Mouse (Mus musculus): ENCODE results near the gene Celf5.
A peak's percentile ranks its signal among the peaks of the same experiment; 100 is the strongest.

Gene Celf5

DNA sequence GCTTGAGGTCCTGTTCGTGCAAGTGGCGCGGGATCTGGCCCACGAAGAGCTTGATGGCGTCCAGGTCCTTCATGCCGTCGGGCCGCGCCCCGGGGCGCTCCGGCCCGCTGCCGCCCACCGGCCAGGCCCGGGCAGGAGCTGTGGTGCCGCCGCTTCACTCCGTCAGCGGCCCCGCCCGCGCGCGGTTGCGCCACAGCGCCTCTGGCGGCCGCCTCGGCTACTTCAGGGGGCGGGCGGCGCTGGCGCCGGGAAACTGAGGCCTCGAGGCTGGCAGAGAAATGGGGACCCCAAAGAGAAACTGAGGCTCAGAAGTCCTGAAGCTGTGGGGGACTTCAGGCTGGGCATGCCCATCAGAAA is at the start of gene Celf5:
Celf5 (minus strand) TSS at position 177 of the 357 bp plus-strand sequence.
- no peak for DNase-seq (ENCODE audit: low read depth, low spot score)

- peak; percentile 63 for DNase-seq (ENCODE audit: low read depth, low spot score)
Observed at GRCm38 (mm10) chr10:81526779-81527178, 44.3 kb upstream of the Celf5 start.

- DNase-seq (ENCODE audit: low read depth, low spot score): no peak
Observed at GRCm38 (mm10) chr10:81525017-81525694, 42.6 kb upstream of the Celf5 start.

DNA sequence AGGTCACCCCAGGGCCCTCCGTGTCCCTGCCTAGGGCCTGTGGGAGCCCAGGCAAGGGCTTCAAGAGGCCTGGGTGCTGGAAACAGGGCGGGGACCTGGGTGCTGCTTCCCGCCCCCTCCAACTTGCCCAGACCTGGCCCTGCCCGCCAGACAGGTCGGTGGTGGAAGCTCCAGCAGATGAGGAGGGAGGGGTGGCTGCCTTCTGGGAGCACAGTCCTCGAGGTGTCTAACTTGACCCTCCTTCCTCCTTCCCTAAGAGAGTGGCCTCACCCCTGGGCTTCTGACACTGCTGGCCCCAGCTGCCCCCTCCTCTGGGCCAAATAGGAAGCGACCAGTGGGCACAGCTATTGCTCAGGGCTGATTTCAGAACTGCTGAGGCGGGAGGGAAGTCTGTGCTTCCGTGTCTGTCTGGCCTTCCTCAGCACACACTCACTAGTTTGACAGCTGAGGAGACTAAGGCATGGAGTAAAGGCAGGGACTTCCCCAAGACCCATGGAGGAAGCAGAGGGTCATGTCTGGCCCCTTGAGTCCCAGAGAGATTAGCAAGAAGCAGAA is 41.6 kb upstream of the Celf5 start, which contains the start of gene Gna15:
Gna15 (minus strand) TSS at position 175 of the 555 bp plus-strand sequence.
- no peak for DNase-seq (ENCODE audit: low read depth, low spot score)

DNA sequence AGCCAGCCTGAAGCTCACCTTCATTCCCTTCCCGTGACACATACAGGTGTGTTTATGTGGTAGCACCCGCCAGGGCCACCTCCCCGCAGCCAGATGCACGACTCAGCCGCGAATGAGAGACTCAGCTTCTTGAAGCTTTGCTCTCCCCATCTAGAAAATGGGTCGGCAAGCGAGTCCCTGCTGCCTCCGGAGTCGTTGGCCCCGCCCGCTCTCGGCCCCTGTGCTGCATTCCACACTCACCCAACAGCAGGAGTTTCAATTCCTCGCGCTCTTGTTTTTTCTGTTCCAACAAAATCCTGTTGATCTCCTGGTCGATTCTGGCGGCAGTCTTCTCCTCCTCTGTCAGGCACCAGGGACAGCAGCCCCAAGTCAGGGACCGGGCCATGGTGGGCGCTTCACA is 41.1 kb upstream of the Celf5 start:
- DNase-seq (ENCODE audit: low read depth, low spot score): no peak

- DNase-seq (ENCODE audit: low read depth, low spot score): no peak
Observed at GRCm38 (mm10) chr10:81523142-81523541, 40.6 kb upstream of the Celf5 start.

DNA sequence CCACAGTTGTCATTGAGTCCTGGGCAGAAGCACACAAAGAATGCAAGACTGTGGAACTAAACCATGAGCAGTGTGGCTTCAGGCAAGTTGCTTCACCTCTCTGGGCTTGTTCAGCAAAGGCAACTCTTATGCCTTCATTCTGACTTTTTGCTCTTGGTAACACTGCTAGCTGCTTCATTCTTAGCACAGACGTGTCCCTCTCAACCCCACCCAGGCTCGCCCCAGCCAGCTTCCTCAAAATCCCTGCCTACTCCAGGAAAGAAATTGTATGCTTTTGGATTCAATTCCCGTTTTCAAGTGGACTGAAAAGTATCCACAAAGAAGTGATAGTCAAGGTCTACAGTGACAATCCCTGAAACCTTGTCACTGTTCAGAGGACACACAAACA is 37.5 kb upstream of the Celf5 start:
- DNase-seq (ENCODE audit: low read depth, low spot score): no peak

- DNase-seq (ENCODE audit: low read depth, low spot score): no peak
Observed at GRCm38 (mm10) chr10:81519227-81519977, 36.9 kb upstream of the Celf5 start.

- DNase-seq (ENCODE audit: low read depth, low spot score): no peak
Observed at GRCm38 (mm10) chr10:81518546-81518945, 36.0 kb upstream of the Celf5 start.

GRCm38 (mm10) chr10:81517227-81517626 is 34.7 kb upstream of the Celf5 start:
- no peak for DNase-seq (ENCODE audit: low read depth, low spot score)

DNA sequence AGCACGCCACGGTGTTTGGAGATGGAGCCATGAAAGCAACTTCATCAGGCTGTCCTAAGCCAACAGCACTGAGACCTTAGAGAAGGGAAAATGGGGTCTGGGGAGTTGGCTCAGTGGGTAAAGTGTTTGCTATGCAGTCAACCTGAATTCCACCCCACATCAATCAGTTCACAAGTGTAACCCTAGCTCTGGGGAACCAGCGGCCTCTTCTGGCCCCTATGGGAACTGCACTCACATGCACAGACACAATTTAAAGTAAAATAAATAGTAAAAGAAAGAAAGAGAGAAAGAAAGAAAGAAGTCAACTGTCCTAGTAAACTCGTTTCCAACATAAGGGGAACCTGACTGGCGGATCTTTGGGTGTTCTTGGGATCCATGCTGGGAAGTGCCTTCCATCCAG is 31.3 kb upstream of the Celf5 start:
- no peak for DNase-seq (ENCODE audit: low read depth, low spot score)

DNA sequence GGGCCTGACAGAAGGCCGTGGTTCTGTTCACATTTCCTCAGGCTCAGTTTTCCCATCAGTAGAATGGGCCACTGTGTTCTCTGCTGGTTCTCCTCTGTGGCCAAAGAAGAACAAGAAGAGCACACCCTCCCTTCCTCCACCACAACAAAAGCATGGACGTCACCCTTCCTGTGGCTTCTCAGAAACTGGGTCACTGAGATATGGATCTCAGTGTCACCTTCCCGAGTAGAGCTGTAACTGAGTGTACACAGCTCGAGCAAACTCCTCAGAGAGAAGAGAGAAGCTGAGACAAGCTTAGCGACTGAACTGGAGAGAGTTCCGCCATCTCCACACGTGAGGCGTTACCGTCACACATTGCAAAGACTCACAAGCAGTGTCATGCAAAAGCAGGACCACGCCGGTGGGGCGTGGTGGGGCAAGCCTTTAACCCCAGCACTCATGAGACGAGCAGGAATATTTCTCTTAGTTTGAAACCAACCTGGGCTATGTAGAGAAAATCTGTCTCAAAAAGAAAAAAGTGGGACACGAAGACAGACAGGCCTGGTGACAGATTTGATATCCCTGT is 27.8 kb upstream of the Celf5 start:
- DNase-seq (ENCODE audit: low read depth, low spot score): no peak

DNA sequence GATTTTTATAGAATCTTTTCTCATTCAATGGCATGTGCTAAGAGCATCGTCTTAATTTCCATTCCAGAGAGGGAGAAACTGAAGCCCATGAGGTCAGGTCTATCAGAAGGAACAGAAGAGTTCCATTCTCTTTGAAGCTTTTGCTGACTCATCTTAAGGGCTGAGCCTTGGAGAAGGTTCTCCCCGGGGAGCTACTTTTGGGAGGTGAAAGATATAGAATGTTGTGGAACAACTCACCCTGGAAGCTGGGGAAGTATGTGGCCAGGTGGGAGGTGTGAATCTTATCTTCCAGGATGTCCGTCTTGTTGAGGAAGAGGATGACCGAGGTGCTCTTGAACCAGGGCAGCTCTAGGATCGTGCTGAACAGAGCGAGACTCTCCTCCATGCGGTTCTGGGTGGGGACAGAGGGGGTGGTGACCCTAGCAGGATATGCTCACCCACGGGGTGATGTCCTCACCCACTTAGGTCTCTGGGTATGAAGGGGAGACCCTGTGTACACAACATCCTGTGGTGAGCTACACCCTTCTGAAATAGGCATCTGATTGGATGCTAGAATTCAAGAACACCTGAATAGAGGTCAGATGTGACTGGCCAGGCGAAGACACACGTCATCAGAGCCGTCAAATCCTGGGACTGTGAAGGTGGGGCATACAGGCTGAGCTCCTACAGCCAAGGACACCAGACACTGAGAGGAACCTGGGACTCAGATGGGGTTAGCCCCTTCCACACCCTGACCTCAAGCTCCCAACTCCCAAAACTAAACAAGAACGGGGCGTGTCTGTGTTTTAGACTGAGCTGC is 25.4 kb upstream of the Celf5 start:
- no peak for DNase-seq (ENCODE audit: low read depth, low spot score)

DNA sequence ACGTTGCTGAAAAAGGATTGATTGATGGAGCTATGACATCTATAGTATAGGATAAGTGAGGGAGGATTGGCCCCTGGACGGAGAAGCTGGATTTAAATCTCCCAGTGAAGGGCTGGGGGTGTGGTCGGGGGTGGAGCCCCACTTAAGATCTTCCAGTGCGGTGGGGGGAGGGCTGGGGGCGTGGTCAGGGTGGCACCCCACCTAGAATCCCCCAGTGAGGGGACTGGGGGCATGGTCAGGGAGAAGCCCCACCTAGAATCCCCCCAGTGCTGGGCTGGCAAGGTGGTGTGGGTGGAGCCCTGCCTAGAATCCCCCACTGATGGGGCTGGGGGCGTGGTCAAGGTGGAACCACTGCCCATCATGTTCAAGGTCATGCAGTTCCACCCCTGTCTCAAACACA is 24.6 kb upstream of the Celf5 start:
- no peak for DNase-seq (ENCODE audit: low read depth, low spot score)

GRCm38 (mm10) chr10:81505016-81505664 is 22.6 kb upstream of the Celf5 start:
- no peak for DNase-seq (ENCODE audit: low read depth, low spot score)

DNA sequence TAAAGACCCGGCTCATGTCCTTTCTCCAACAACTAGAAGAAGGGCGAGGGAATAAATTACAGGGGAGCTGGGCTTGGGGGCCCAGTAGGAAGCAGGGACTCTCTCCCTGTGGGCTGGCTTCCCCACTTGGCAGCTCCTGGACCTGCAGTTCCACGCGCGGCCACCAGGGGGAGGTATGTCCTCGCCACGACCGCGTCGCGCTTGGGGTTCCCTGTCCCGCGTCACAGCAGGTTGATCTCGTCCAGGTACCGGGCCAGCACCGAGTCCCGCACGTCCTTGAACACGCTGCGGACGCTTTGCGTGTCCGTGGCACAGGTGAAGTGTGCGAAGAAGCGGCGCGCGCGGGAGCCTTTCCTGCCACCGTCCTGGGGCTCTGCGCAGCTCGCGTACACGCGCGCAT is 20.1 kb upstream of the Celf5 start:
- peak; percentile 66 for DNase-seq (ENCODE audit: low read depth, low spot score)

DNA sequence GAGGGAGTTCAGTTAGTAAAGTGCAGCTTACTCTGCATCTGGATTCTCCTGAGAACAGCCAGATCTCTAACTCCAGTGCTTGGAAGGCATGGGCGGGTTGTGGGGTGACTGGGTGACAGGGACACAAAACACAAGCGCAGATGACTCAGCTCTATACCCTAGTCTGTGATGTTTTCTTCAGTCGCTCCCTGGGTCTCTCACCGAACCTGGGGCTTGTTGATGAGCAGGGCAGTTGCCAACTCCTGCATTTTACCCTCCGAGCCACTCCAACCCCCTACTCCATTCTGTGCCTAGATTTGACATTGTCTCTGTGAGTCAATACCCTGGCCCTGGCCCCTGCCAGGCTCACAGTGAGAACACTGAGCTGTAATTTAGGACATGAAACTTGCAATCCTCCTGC is 19.4 kb upstream of the Celf5 start:
- no peak for DNase-seq (ENCODE audit: low read depth, low spot score)

DNA sequence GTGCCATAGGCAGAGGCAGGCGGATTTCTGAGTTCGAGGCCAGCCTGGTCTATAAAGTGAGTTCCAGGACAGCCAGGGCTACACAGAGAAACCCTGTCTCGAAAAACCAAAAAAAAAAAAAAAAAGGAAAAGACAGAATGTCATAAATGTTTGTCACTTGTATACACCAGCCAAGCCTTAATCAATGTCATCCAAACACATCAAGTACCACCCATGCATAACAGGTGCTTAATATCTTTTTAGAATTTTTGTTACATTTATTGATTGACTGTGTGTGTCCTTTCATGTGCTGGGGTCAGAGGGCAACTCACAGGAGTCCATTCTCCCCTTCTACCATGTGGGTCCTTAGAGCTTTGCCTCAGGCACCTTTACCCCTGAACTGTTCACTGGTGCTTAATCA is 17.5 kb upstream of the Celf5 start, which contains the start of gene S1pr4:
S1pr4 (minus strand) TSS at position 101 of the 400 bp plus-strand sequence.
- DNase-seq (ENCODE audit: low read depth, low spot score): no peak

DNA sequence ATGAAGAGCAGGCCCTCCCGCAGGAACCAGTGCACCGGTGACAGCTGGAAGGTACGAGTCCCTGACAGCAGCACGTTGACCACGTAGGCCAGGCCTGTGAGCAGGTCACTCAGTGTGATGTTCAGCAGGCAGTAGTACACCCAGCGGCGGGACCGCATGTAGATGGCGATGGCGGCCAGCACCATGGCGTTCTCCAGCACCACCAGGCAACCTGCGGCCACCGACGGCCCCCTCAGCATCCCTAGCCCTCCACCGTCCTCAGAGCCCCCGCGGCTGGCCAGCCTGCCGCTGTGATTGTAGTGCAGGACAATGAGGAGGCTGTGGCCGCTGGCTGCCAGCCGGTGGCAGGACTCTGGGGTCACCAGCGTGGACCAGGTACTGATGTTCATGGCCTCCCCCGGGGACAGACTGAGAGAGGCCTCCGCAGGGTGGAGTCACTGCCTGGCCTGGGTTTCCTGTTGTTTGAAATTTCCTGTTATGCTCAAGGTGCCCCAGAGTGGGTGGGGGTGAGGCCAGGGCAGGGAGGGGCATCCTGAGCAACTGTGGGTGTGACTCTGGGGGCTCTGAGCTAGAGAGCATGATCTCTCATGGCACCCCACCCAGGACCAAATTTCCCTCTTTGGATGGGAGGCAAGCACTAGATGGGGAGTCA is 16.9 kb upstream of the Celf5 start:
- no peak for DNase-seq (ENCODE audit: low read depth, low spot score)

GRCm38 (mm10) chr10:81498316-81499249 is 16.1 kb upstream of the Celf5 start:
- no peak for DNase-seq (ENCODE audit: low read depth, low spot score)

All from c-Kit-negative CD71-positive TER-119-positive erythroid progenitor cells, embryonic 14.5 days (primary cell).